Mouse (Mus musculus) heart, embryonic 16.5 days (tissue): ENCODE measurements around the gene Slc25a38. TPM values are rescaled to one million over a fixed set of nuclear protein-coding genes. Genes with fewer than 3 reads are reported as not detected.
"Not testable (repeated sequence)": the region's sequence is repeated elsewhere in the genome, so short reads cannot be mapped to it uniquely, and the experiment has no call there.

Experiments used
- ATAC-seq: fragments of 200-750 bp; cut with Nextera tagmentation; replicated peaks from 2 replicates; pipeline ENCODE4 v1.8.0; 2017; ENCODE audit warnings: moderate number of reproducible peaks; ENCODE audit not compliant: insufficient read depth, low FRiP score; ENCODE audit errors: extremely low read depth
- H3K27ac ChIP-seq: fragments of 300-500 bp; sonication (generic); 2 replicates; pipeline ENCODE4 v1.5.1; 2014; ENCODE audit warnings: mild to moderate bottlenecking, low read length, control low read depth, moderate library complexity
- H3K27me3 ChIP-seq: fragments of 300-500 bp; sonication (generic); 2 replicates; pipeline ENCODE4 v1.6.1; 2014; ENCODE audit warnings: low read length, mixed read lengths; ENCODE audit not compliant: control insufficient read depth, insufficient read depth
- H3K36me3 ChIP-seq: fragments of 300-500 bp; sonication (generic); 2 replicates; pipeline ENCODE4 v1.6.1; 2014; ENCODE audit not compliant: control insufficient read depth, insufficient read depth
- H3K4me1 ChIP-seq: fragments of 300-500 bp; sonication (generic); 2 replicates; pipeline ENCODE4 v1.6.1; 2014; ENCODE audit warnings: low read length, mixed read lengths; ENCODE audit not compliant: control insufficient read depth, insufficient read depth
- H3K4me2 ChIP-seq: fragments of 300-500 bp; sonication (generic); 2 replicates; pipeline ENCODE4 v1.6.1; 2014; ENCODE audit warnings: low read depth, mild to moderate bottlenecking, control low read depth, low read length
- H3K4me3 ChIP-seq: fragments of 300-500 bp; sonication (generic); 2 replicates; pipeline ENCODE4 v1.5.1; 2014; ENCODE audit warnings: mild to moderate bottlenecking, control low read depth, low read length
- H3K9ac ChIP-seq: fragments of 300-500 bp; sonication (generic); 2 replicates; pipeline ENCODE4 v1.6.1; 2014; ENCODE audit warnings: low read length, control low read depth
- H3K9me3 ChIP-seq: fragments of 300-500 bp; sonication (generic); replicated peaks from 2 replicates; pipeline ENCODE4 v1.6.1; 2016; ENCODE audit warnings: low read length; ENCODE audit not compliant: control insufficient read depth
- WGBS: fragments of 180-500 bp; shearing (Covaris S2); extraction: QIAGEN DNeasy Blood & Tissue Kit; methylation state at CpG from one replicate; pipeline ENCODE4 v1.1.7; 2014; 5-methylcytosine and 5-hydroxymethylcytosine counted together
- polyA plus RNA-seq: library from polyadenylated mRNA; unstranded; fragments of >200 nt; fragmentation: Nextera tagmentation; extraction: Ambion mirVana; gene quantifications from 2 replicates; pipeline ENCODE4 v1.2.1, GENCODE M21; 2015

Slc25a38 gene
- polyA plus RNA-seq, 1 experiment from 2014 or later = 23.0 TPM

- H3K36me3 ChIP-seq = no peaks in the 10 kb centered on the region
- no peak within 1 kb of the TSS for H3K4me3 ChIP-seq
- H3K27me3 ChIP-seq = no peaks in the 10 kb centered on the region
- 67% methylated on average over 5 of the region's 5 CpGs for WGBS
- H3K27ac ChIP-seq = no peak within 1 kb of the TSS
- no peak within 1 kb of the TSS for H3K4me2 ChIP-seq
- no peak for ATAC-seq
- H3K9ac ChIP-seq = no peak within 1 kb of the TSS
- no peaks in the 10 kb centered on the region for H3K4me1 ChIP-seq
- peaks cover 7% of the 10 kb centered on the region for H3K9me3 ChIP-seq
Measured at GRCm38 (mm10) chr9:120091696-120092238, 18.4 kb upstream of the Slc25a38 start, which contains the start of gene Ccr8. TSS of gene Ccr8 (plus strand) at chr9:120092114.

- Histone ChIP-seq H3K4me2 (no peak overlapping the region), H3K9ac (no peak overlapping the region), H3K36me3 (no peaks in the 10 kb centered on the region), H3K27me3 (no peaks in the 10 kb centered on the region), H3K27ac (no peak overlapping the region), H3K4me3 (no peak overlapping the region), H3K4me1 (no peaks in the 10 kb centered on the region), H3K9me3 (peaks cover 7% of the 10 kb centered on the region)
- WGBS = 80% methylated on average over 13 of the region's 13 CpGs
- ATAC-seq = no peak
Measured at GRCm38 (mm10) chr9:120093701-120094100, 16.5 kb upstream of the Slc25a38 start.

GRCm38 (mm10) chr9:120095886-120096285 is 14.3 kb upstream of the Slc25a38 start:
- Histone ChIP-seq H3K27ac (no peak overlapping the region), H3K4me2 (no peak overlapping the region), H3K4me3 (no peak overlapping the region), H3K4me1 (no peaks in the 10 kb centered on the region), H3K36me3 (no peaks in the 10 kb centered on the region), H3K9ac (no peak overlapping the region), H3K9me3 (no peaks in the 10 kb centered on the region), H3K27me3 (no peaks in the 10 kb centered on the region)
- no peak for ATAC-seq
- 52% methylated on average over 7 of the region's 7 CpGs for WGBS

- Histone ChIP-seq H3K9ac (no peak overlapping the region), H3K4me2 (no peak overlapping the region), H3K27me3 (no peaks in the 10 kb centered on the region), H3K4me1 (no peaks in the 10 kb centered on the region), H3K9me3 (peaks cover 6% of the 10 kb centered on the region), H3K4me3 (no peak overlapping the region), H3K27ac (no peak overlapping the region), H3K36me3 (no peaks in the 10 kb centered on the region)
- whole genome bisulfite sequencing = 15% methylated on average over 7 of the region's 7 CpGs
- ATAC-seq = peak; percentile 32; the same call in 1 of the 2 replicates
Measured at GRCm38 (mm10) chr9:120098682-120099081, 11.5 kb upstream of the Slc25a38 start.

- Histone ChIP-seq H3K9me3 (peaks cover 6% of the 10 kb centered on the region), H3K4me3 (no peak overlapping the region), H3K27ac (no peak overlapping the region), H3K4me2 (no peak overlapping the region), H3K9ac (no peak overlapping the region), H3K36me3 (no peaks in the 10 kb centered on the region), H3K27me3 (no peaks in the 10 kb centered on the region), H3K4me1 (no peaks in the 10 kb centered on the region)
- ATAC-seq = no peak
- 84% methylated on average over 8 of the region's 8 CpGs for WGBS
Measured at GRCm38 (mm10) chr9:120099304-120099703, 10.9 kb upstream of the Slc25a38 start.

GRCm38 (mm10) chr9:120101165-120101564 is 9.0 kb upstream of the Slc25a38 start:
- no peak for ATAC-seq
- Histone ChIP-seq H3K9me3 (peaks cover 6% of the 10 kb centered on the region), H3K4me1 (no peaks in the 10 kb centered on the region), H3K4me3 (no peak overlapping the region), H3K4me2 (no peak overlapping the region), H3K27ac (no peak overlapping the region), H3K9ac (no peak overlapping the region), H3K27me3 (no peaks in the 10 kb centered on the region), H3K36me3 (no peaks in the 10 kb centered on the region)
- 91% methylated on average over 2 of the region's 2 CpGs for WGBS

- not testable (repeated sequence) for H3K36me3 ChIP-seq, H3K9ac ChIP-seq, ATAC-seq, H3K27me3 ChIP-seq, H3K9me3 ChIP-seq, H3K4me2 ChIP-seq, H3K27ac ChIP-seq, H3K4me1 ChIP-seq, H3K4me3 ChIP-seq
- 88% methylated on average over 12 of the region's 12 CpGs for WGBS
Measured at GRCm38 (mm10) chr9:120108953-120109352, 1.2 kb upstream of the Slc25a38 start.

- no peaks in the 10 kb centered on the region for H3K9me3 ChIP-seq
- peak overlapping the region; percentile 89 for H3K4me2 ChIP-seq
- H3K9ac ChIP-seq = peak overlapping the region; percentile 62
- H3K4me1 ChIP-seq = peaks cover 12% of the 10 kb centered on the region
- peak overlapping the region; percentile 97 for H3K4me3 ChIP-seq
- H3K27ac ChIP-seq = peak overlapping the region; percentile 99
- no peak for ATAC-seq
- no peaks in the 10 kb centered on the region for H3K36me3 ChIP-seq
- no peaks in the 10 kb centered on the region for H3K27me3 ChIP-seq
- 74% methylated on average over 15 of the region's 15 CpGs for WGBS
Measured at GRCm38 (mm10) chr9:120111156-120111945, 1.2 kb downstream of the Slc25a38 start.

- H3K27me3 ChIP-seq = no peaks in the 10 kb centered on the region
- peaks cover 7% of the 10 kb centered on the region for H3K36me3 ChIP-seq
- no peak for ATAC-seq
- H3K4me1 ChIP-seq = peaks cover 12% of the 10 kb centered on the region
- H3K4me2 ChIP-seq = no peak overlapping the region
- no peak overlapping the region for H3K9ac ChIP-seq
- WGBS = 81% methylated on average over 6 of the region's 6 CpGs
- no peaks in the 10 kb centered on the region for H3K9me3 ChIP-seq
- no peak overlapping the region for H3K27ac ChIP-seq
- no peak overlapping the region for H3K4me3 ChIP-seq
Measured at GRCm38 (mm10) chr9:120112472-120112871, 2.3 kb downstream of the Slc25a38 start.
